Mouse (Mus musculus) megakaryocyte progenitor cell, adult 5-6 weeks (primary cell): ENCODE data around the gene Plekhf1. TPM values are rescaled to one million over a fixed set of nuclear protein-coding genes. Genes with fewer than 3 reads are reported as not detected.

Experiments used
- ATAC-seq: replicated peaks from 2 replicates; pipeline ENCODE4 v1.8.0; 2016; ENCODE audit warnings: mild to moderate bottlenecking, moderate TSS enrichment, inconsistent platforms; ENCODE audit not compliant: poor library complexity
- total RNA-seq, 2 experiments: library from RNA; stranded (forward) in 1 of 2; stranded (reverse) in 1 of 2; fragments of 157-497, 149-512 nt in 1 of 2; fragments of 200-1000 nt in 1 of 2; gene quantifications; 2 replicates each; pipeline versions ENCODE4 v1.2.3 to v1.2.4; 2015 to 2017

The Plekhf1 gene
- total RNA-seq, 2 experiments from 2014 or later: 0.46 to 0.94 TPM

GRCm38 (mm10) chr7:38188281-38189075 lies 39.3 kb downstream of the Plekhf1 start:
- no peak for ATAC-seq

- no peak for ATAC-seq
Observed at GRCm38 (mm10) chr7:38187796-38188195, 40.0 kb downstream of the Plekhf1 start.

- peak; percentile 22 for ATAC-seq
Observed at GRCm38 (mm10) chr7:38186861-38187260, 41.0 kb downstream of the Plekhf1 start.

GRCm38 (mm10) chr7:38184786-38185185 lies 43.0 kb downstream of the Plekhf1 start:
- no peak for ATAC-seq

- ATAC-seq: no peak
Observed at GRCm38 (mm10) chr7:38184418-38184745, 43.4 kb downstream of the Plekhf1 start.

- peak; percentile 59 for ATAC-seq
Observed at GRCm38 (mm10) chr7:38183709-38184417, 44.0 kb downstream of the Plekhf1 start.

GRCm38 (mm10) chr7:38182962-38183687 lies 44.7 kb downstream of the Plekhf1 start, which contains the start of gene 1600014C10Rik:
1600014C10Rik (plus strand) TSS chr7:38183217.
- peak; percentile 29 for ATAC-seq

GRCm38 (mm10) chr7:38182596-38182961 lies 45.2 kb downstream of the Plekhf1 start:
- ATAC-seq: peak; percentile 60

- ATAC-seq: peak; percentile 30
Observed at GRCm38 (mm10) chr7:38181366-38181765, 46.5 kb downstream of the Plekhf1 start.

- ATAC-seq: no peak
Observed at GRCm38 (mm10) chr7:38179896-38180295, 47.9 kb downstream of the Plekhf1 start.

GRCm38 (mm10) chr7:38176056-38176455 lies 51.8 kb downstream of the Plekhf1 start:
- ATAC-seq: no peak

GRCm38 (mm10) chr7:38174321-38175148 lies 53.3 kb downstream of the Plekhf1 start:
- peak; percentile 69 for ATAC-seq

- no peak for ATAC-seq
Observed at GRCm38 (mm10) chr7:38173871-38174270, 53.9 kb downstream of the Plekhf1 start.

- ATAC-seq: peak; percentile 76
Observed at GRCm38 (mm10) chr7:38167724-38168141, 60.1 kb downstream of the Plekhf1 start.

Other genes starting within 250 kb of the Plekhf1 start
- 71.7 and 75.5 TPM in 2 replicates for gene Uri1, start 204.5 kb downstream of the Plekhf1 start, total RNA-seq (2015)
- 55.9 and 62.8 TPM in 2 replicates for gene Uri1, start 204.5 kb downstream of the Plekhf1 start, total RNA-seq (2017)
- 17.0 and 20.3 TPM in 2 replicates for gene Ccne1, start 120.5 kb downstream of the Plekhf1 start, total RNA-seq (2015)
- gene Ccne1, start 120.5 kb downstream of the Plekhf1 start, total RNA-seq (2017): 29.3 and 32.4 TPM in 2 replicates
- 18.8 and 19.5 TPM in 2 replicates for gene 1600014C10Rik, start 44.8 kb downstream of the Plekhf1 start, total RNA-seq (2015)
- gene 1600014C10Rik, start 44.8 kb downstream of the Plekhf1 start, total RNA-seq (2017): 22.7 and 29.4 TPM in 2 replicates
- gene Pop4, start 43.4 kb upstream of the Plekhf1 start, total RNA-seq (2015): 37.3 and 43.8 TPM in 2 replicates
- gene Pop4, start 43.4 kb upstream of the Plekhf1 start, total RNA-seq (2017): 42.7 and 45.3 TPM in 2 replicates